Mouse (Mus musculus): ENCODE measurements around the gene Smim10l2a. TPM values are rescaled to one million over a fixed set of nuclear protein-coding genes. Genes with fewer than 3 reads are reported as not detected.

The Smim10l2a gene
- total and polyA plus RNA-seq, 3 experiments = 0.11 TPM; not detected in 2

DNA sequence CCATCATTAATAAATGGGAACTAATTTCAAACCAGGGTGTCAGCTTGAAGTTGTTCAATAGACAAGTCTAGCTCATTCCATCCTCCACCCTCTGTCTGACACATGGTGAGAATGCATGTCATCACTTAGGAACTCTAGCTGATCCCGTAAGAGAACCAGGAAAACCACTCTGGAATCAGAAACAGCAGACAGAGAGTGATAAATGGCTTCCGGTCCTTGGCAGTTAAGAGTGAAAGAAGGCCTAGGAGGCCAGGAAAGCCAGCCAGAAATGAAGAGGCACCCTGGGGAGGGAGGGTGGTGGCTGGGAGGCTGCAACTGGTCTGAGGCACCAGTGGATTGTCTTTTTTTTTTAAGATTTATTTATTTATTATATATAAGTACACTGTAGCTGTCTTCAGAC, 6.5 kb downstream of the Smim10l2a start:
- no peak for ATAC-seq (ENCODE audit: extremely low read depth, insufficient number of reproducible peaks, low FRiP score, poor library complexity, severe bottlenecking)
- no peak for TF ChIP-seq TAL1 (conservative IDR thresholded peaks at IDR 0.05; ENCODE audit: low read depth, low read length)
- TF ChIP-seq CTCF (IDR thresholded peaks at IDR 0.05; ENCODE audit: low read depth, low read length) = no peak
- TF ChIP-seq POLR2AphosphoS5 (IDR thresholded peaks at IDR 0.05; ENCODE audit: insufficient replicate concordance, low read depth, low read length) = no peak
- no peak for TF ChIP-seq GATA1 (IDR thresholded peaks at IDR 0.05; ENCODE audit: borderline replicate concordance, low read length)
- peaks cover 5% of the 10 kb centered on the region; the same call in 1 of the 2 replicates for H3K27me3 ChIP-seq (ENCODE audit: insufficient read depth, low read length)
- no peak for DNase-seq (ENCODE audit: low spot score)
- no peak overlapping the region for H3K4me3 ChIP-seq (ENCODE audit: low read depth, low read length)
- no peaks in the 10 kb centered on the region for H3K9me3 ChIP-seq (replicated peaks)
- H3K36me3 ChIP-seq (replicated peaks) = no peaks in the 10 kb centered on the region
- no peaks in the 10 kb centered on the region for H3K4me1 ChIP-seq (ENCODE audit: insufficient read depth, low read depth, low read length)

DNA sequence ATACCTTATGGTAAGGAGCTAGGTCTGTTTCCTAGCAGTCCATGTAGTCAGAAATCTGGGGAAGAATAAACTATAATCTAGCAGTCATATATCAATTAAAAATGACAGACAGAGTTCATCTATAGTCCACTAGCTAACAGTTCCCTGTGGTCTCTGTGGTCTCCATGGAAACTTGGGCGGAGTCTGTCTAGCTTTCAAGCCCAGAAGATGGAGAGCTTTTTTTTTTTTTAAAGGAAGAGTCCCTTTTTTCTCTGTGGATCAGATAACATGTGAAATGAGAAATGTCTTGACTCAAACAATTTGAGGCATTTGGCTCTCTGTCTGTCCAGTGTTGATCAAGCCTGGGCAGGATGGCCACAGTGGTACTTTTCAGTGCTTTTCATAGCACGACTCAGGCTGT, 9.8 kb downstream of the Smim10l2a start:
- H3K4me1 ChIP-seq (ENCODE audit: insufficient read depth, low read depth, low read length) = no peaks in the 10 kb centered on the region
- no peaks in the 10 kb centered on the region for H3K36me3 ChIP-seq (replicated peaks)
- H3K27me3 ChIP-seq (ENCODE audit: insufficient read depth, low read length) = peaks cover 5% of the 10 kb centered on the region; the same call in 1 of the 2 replicates
- H3K4me3 ChIP-seq (ENCODE audit: low read depth, low read length) = no peak overlapping the region
- DNase-seq (ENCODE audit: low spot score) = no peak
- H3K9me3 ChIP-seq (replicated peaks) = no peaks in the 10 kb centered on the region
- no peak for ATAC-seq (ENCODE audit: extremely low read depth, insufficient number of reproducible peaks, low FRiP score, poor library complexity, severe bottlenecking)
- no peak for TF ChIP-seq GATA2 (IDR thresholded peaks at IDR 0.05; ENCODE audit: borderline replicate concordance, low read depth, low read length)
- TF ChIP-seq CTCF (IDR thresholded peaks at IDR 0.05; ENCODE audit: low read depth, low read length) = no peak
- TF ChIP-seq POLR2AphosphoS5 (IDR thresholded peaks at IDR 0.05; ENCODE audit: insufficient replicate concordance, low read depth, low read length) = no peak
- no peak for TF ChIP-seq TAL1 (conservative IDR thresholded peaks at IDR 0.05; ENCODE audit: low read depth, low read length)
- TF ChIP-seq GATA1 (IDR thresholded peaks at IDR 0.05; ENCODE audit: borderline replicate concordance, low read length) = no peak

- DNase-seq (ENCODE audit: low spot score) (no peak), ATAC-seq (ENCODE audit: extremely low read depth, insufficient number of reproducible peaks, low FRiP score, poor library complexity, severe bottlenecking) (no peak)
- H3K36me3 ChIP-seq (replicated peaks) = no peaks in the 10 kb centered on the region
Measured at GRCm38 (mm10) chrX:56404646-56405045, 30.3 kb downstream of the Smim10l2a start.

GRCm38 (mm10) chrX:56405482-56405881, 31.1 kb downstream of the Smim10l2a start:
- no peaks in the 10 kb centered on the region for H3K9me3 ChIP-seq (replicated peaks)
- H3K4me1 ChIP-seq (ENCODE audit: insufficient read depth, low read depth, low read length) = no peaks in the 10 kb centered on the region
- H3K4me3 ChIP-seq (ENCODE audit: low read depth, low read length) = no peak overlapping the region
- no peaks in the 10 kb centered on the region for H3K36me3 ChIP-seq (replicated peaks)
- ATAC-seq (ENCODE audit: extremely low read depth, insufficient number of reproducible peaks, low FRiP score, poor library complexity, severe bottlenecking) (no peak), DNase-seq (ENCODE audit: low spot score) (no peak)
- no peaks in the 10 kb centered on the region for H3K27me3 ChIP-seq (ENCODE audit: insufficient read depth, low read length)
- TF ChIP-seq GATA2 (IDR thresholded peaks at IDR 0.05; ENCODE audit: borderline replicate concordance, low read depth, low read length) = no peak
- no peak for TF ChIP-seq POLR2AphosphoS5 (IDR thresholded peaks at IDR 0.05; ENCODE audit: insufficient replicate concordance, low read depth, low read length)
- no peak for TF ChIP-seq TAL1 (conservative IDR thresholded peaks at IDR 0.05; ENCODE audit: low read depth, low read length)
- TF ChIP-seq GATA1 (IDR thresholded peaks at IDR 0.05; ENCODE audit: borderline replicate concordance, low read length) = no peak
- no peak for TF ChIP-seq CTCF (IDR thresholded peaks at IDR 0.05; ENCODE audit: low read depth, low read length)

More at GRCm38 (mm10) chrX:56404646-56405045, 30.3 kb downstream of the Smim10l2a start:
- H3K4me3 ChIP-seq (ENCODE audit: low read depth, low read length) = no peak overlapping the region
- H3K4me1 ChIP-seq (ENCODE audit: insufficient read depth, low read depth, low read length) = no peaks in the 10 kb centered on the region
- no peaks in the 10 kb centered on the region for H3K9me3 ChIP-seq (replicated peaks)
- H3K27me3 ChIP-seq (ENCODE audit: insufficient read depth, low read length) = no peaks in the 10 kb centered on the region
- TF ChIP-seq TAL1 (conservative IDR thresholded peaks at IDR 0.05; ENCODE audit: low read depth, low read length) (no peak), CTCF (IDR thresholded peaks at IDR 0.05; ENCODE audit: low read depth, low read length) (no peak), GATA1 (IDR thresholded peaks at IDR 0.05; ENCODE audit: borderline replicate concordance, low read length) (no peak), POLR2AphosphoS5 (IDR thresholded peaks at IDR 0.05; ENCODE audit: insufficient replicate concordance, low read depth, low read length) (no peak), GATA2 (IDR thresholded peaks at IDR 0.05; ENCODE audit: borderline replicate concordance, low read depth, low read length) (no peak)

DNA sequence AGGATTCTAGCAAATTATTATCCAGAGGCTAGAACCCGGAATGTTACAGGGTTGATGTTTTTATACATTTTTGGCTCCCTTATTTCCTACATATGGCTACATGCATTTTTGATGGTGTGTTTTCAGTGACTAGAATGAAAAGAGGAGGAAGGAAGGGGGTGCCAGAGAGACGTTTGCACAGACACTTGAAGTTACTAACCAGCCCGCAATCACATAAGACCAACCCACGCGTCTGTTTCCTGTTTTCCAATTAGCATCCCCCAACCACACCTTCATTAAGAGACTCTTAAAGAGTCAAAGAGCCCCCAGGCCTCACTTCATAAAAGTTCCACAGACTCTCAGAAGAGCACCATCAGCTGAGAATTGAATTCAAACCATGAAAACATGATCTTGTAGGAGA, 31.7 kb downstream of the Smim10l2a start:
- Histone ChIP-seq H3K4me1 (ENCODE audit: insufficient read depth, low read depth, low read length) (no peaks in the 10 kb centered on the region), H3K9me3 (replicated peaks) (no peaks in the 10 kb centered on the region), H3K4me3 (ENCODE audit: low read depth, low read length) (no peak overlapping the region), H3K36me3 (replicated peaks) (no peaks in the 10 kb centered on the region), H3K27me3 (ENCODE audit: insufficient read depth, low read length) (no peaks in the 10 kb centered on the region)
- DNase-seq (ENCODE audit: low spot score) = no peak
- ATAC-seq (ENCODE audit: extremely low read depth, insufficient number of reproducible peaks, low FRiP score, poor library complexity, severe bottlenecking) = no peak
- TF ChIP-seq POLR2AphosphoS5 (IDR thresholded peaks at IDR 0.05; ENCODE audit: insufficient replicate concordance, low read depth, low read length) = no peak
- no peak for TF ChIP-seq GATA1 (IDR thresholded peaks at IDR 0.05; ENCODE audit: borderline replicate concordance, low read length)
- TF ChIP-seq GATA2 (IDR thresholded peaks at IDR 0.05; ENCODE audit: borderline replicate concordance, low read depth, low read length) = no peak
- no peak for TF ChIP-seq TAL1 (conservative IDR thresholded peaks at IDR 0.05; ENCODE audit: low read depth, low read length)
- no peak for TF ChIP-seq CTCF (IDR thresholded peaks at IDR 0.05; ENCODE audit: low read depth, low read length)

- no peak for TF ChIP-seq POLR2AphosphoS5 (IDR thresholded peaks at IDR 0.05; ENCODE audit: insufficient replicate concordance, low read depth, low read length)
- no peak for TF ChIP-seq CTCF (IDR thresholded peaks at IDR 0.05; ENCODE audit: low read depth, low read length)
- no peak for TF ChIP-seq GATA1 (IDR thresholded peaks at IDR 0.05; ENCODE audit: borderline replicate concordance, low read length)
- no peak for TF ChIP-seq GATA2 (IDR thresholded peaks at IDR 0.05; ENCODE audit: borderline replicate concordance, low read depth, low read length)
- TF ChIP-seq TAL1 (conservative IDR thresholded peaks at IDR 0.05; ENCODE audit: low read depth, low read length) = no peak
- Histone ChIP-seq H3K27me3 (ENCODE audit: insufficient read depth, low read length) (0 out of 2 replicates have a peak, but pooled peaks cover 2% of the 10 kb centered on the region), H3K4me1 (ENCODE audit: insufficient read depth, low read depth, low read length) (peaks cover 12% of the 10 kb centered on the region; the same call in 1 of the 2 replicates), H3K36me3 (replicated peaks) (no peaks in the 10 kb centered on the region), H3K4me3 (ENCODE audit: low read depth, low read length) (no peak overlapping the region), H3K9me3 (replicated peaks) (no peaks in the 10 kb centered on the region)
- ATAC-seq (ENCODE audit: extremely low read depth, insufficient number of reproducible peaks, low FRiP score, poor library complexity, severe bottlenecking) (no peak), DNase-seq (ENCODE audit: low spot score) (no peak)
Measured at GRCm38 (mm10) chrX:56416277-56416676, 41.9 kb downstream of the Smim10l2a start.
